Mouse (Mus musculus) hindbrain, embryonic 12.5 days (tissue): ENCODE data around the gene Chd9. TPM values are rescaled to one million over a fixed set of nuclear protein-coding genes. Genes with fewer than 3 reads are reported as not detected.

ENCODE experiments used
- ATAC-seq: fragments of 200-750 bp; cut with Nextera tagmentation; 2 replicates; pipeline ENCODE4 v1.8.0; 2017; ENCODE audit warnings: moderate TSS enrichment; ENCODE audit not compliant: low FRiP score
- H3K27ac ChIP-seq: fragments of 300-500 bp; sonication (generic); 2 replicates; pipeline ENCODE4 v1.5.1; 2016; ENCODE audit warnings: mild to moderate bottlenecking
- H3K27me3 ChIP-seq: fragments of 300-500 bp; sonication (generic); 2 replicates; pipeline ENCODE4 v1.6.1; 2016; ENCODE audit warnings: mild to moderate bottlenecking
- H3K36me3 ChIP-seq: fragments of 300-500 bp; sonication (generic); 2 replicates; pipeline ENCODE4 v1.6.1; 2016; ENCODE audit warnings: mild to moderate bottlenecking
- H3K4me1 ChIP-seq: fragments of 300-500 bp; sonication (generic); 2 replicates; pipeline ENCODE4 v1.6.1; 2016
- H3K4me2 ChIP-seq: fragments of 300-500 bp; sonication (generic); replicated peaks from 2 replicates; pipeline ENCODE4 v1.6.1; 2016; ENCODE audit warnings: mild to moderate bottlenecking
- H3K4me3 ChIP-seq: fragments of 300-500 bp; sonication (generic); 2 replicates; pipeline ENCODE4 v1.5.1; 2016; ENCODE audit warnings: mild to moderate bottlenecking
- H3K9ac ChIP-seq: fragments of 300-500 bp; sonication (generic); 2 replicates; pipeline ENCODE4 v1.6.1; 2016; ENCODE audit warnings: mild to moderate bottlenecking, moderate library complexity
- H3K9me3 ChIP-seq: fragments of 300-500 bp; sonication (generic); replicated peaks from 2 replicates; pipeline ENCODE4 v1.6.1; 2016; ENCODE audit warnings: mild to moderate bottlenecking
- WGBS: fragments of 180-500 bp; shearing (Covaris S2); methylation state at CpG from one replicate; pipeline ENCODE4 v1.1.7; 2016; 5-methylcytosine and 5-hydroxymethylcytosine counted together
- polyA plus RNA-seq: library from polyadenylated mRNA; unstranded; fragments of >200 nt; fragmentation: Nextera tagmentation; extraction: Ambion mirVana; gene quantifications from 2 replicates; pipeline ENCODE4 v1.2.1, GENCODE M21; 2016

The Chd9 gene
- polyA plus RNA-seq, 1 experiment from 2014 or later: 83.7 TPM

DNA sequence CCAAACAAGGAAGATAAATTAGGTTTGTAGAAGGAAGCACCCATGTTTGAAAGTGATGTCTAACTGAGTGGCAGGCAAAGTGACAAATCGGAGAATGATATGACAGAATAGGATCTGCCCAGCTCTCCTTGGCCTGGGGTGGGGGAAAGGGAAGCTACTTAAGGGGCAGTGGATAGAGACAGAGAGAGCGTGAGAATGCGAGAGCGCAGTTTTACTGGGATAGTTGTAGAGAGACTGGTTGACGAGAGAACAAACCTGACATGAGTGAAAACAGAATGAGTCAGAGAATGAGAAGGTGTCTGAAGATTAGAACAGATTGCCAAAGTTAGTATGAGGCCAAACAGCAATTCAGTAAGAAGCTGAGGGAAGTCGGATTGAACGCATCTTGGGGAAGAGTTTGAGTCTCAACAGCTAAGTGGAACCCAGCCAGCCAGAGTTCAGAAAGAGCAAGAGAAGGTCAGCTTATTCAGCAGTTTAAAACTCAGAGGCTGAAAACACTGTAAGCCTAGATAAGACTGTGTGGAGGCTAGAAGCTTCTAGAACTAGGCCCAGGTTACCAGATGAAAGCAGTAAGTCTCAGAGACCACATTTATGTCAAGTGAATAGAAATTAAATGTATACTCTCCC lies 231.8 kb downstream of the Chd9 start:
- 92% methylated on average over 7 of the region's 7 CpGs for WGBS
- Histone ChIP-seq H3K9ac (no peak overlapping the region), H3K4me1 (no peaks in the 10 kb centered on the region), H3K4me3 (no peak overlapping the region), H3K9me3 (no peaks in the 10 kb centered on the region), H3K27ac (no peak overlapping the region), H3K4me2 (no peak overlapping the region), H3K27me3 (no peaks in the 10 kb centered on the region), H3K36me3 (0 out of 2 replicates have a peak, but pooled peaks cover 6% of the 10 kb centered on the region)
- ATAC-seq: no peak

DNA sequence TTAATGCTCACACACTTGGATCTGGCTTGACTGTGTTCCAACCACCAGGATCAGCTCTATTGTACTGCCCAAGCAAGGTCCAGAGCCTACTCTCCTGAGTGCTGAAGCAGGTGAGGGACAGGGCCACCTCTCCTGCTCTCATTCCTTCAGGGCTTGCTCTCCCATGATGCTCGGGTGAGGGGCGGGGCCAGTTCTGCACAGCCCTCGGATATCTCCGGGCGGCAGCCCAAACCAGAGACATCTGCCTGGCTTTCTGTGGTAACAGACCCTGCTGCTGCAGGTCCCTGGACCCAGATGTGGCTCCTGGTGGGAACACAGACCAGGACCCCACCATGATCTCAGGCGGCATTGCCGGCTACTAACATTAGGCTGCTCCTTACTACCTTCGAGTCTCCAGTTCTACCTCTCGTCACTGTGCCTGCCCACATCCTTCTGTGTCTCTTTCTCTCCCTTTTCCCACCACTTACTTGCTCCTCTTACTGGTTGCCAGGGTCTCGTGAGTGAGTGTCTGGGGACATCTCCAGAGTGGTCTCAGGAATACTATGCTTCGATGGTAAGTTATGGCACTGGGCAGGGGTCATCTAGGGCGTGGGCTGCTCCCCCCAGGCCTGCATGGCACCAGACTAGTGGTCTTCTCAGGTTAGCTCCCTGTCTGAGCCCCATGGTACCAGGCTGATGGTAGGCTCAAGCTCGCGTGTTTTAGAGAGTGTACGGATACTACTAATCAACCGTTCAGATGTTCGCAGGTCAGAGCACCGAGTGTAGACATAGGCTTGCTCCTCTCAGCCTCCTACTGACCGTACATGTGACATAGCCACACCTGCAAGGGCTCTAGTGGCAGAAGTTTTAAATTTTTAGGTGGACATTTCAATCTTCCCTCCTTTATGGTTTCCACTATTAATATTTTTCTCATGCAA lies 232.7 kb downstream of the Chd9 start:
- no peaks in the 10 kb centered on the region for H3K27me3 ChIP-seq
- WGBS: 78% methylated on average over 19 of the region's 19 CpGs
- H3K27ac ChIP-seq: no peak overlapping the region
- no peak overlapping the region for H3K4me3 ChIP-seq
- ATAC-seq: no peak
- 0 out of 2 replicates have a peak, but pooled peaks cover 6% of the 10 kb centered on the region for H3K36me3 ChIP-seq
- no peak overlapping the region for H3K4me2 ChIP-seq
- H3K9me3 ChIP-seq: no peaks in the 10 kb centered on the region
- H3K9ac ChIP-seq: no peak overlapping the region
- no peaks in the 10 kb centered on the region for H3K4me1 ChIP-seq

DNA sequence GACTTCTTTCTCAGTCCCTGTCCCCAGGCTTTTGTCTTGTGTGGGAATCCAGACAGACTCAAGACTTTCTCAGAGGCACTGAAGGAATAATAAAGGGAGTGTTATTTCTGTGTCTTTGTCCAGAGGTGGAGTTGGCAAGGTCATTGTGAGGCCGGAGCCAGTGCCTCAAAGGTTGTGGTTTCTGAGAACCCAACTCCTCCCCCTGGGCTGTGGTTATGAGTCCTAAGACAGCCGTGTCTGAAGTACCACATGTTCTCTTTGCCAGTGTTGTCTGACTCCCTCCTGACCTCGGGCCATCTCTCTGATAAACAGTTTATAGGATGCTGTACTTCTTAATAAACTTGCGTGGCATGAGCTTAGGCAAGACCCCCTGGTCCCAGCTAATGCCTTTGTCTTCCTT lies 237.0 kb downstream of the Chd9 start:
- Histone ChIP-seq H3K9me3 (no peaks in the 10 kb centered on the region), H3K4me3 (no peak overlapping the region), H3K4me1 (peaks cover 3% of the 10 kb centered on the region; the same call in 1 of the 2 replicates), H3K9ac (no peak overlapping the region), H3K4me2 (no peak overlapping the region), H3K27me3 (no peaks in the 10 kb centered on the region), H3K36me3 (no peaks in the 10 kb centered on the region), H3K27ac (no peak overlapping the region)
- no peak for ATAC-seq
- WGBS: 77% methylated on average over 4 of the region's 4 CpGs

DNA sequence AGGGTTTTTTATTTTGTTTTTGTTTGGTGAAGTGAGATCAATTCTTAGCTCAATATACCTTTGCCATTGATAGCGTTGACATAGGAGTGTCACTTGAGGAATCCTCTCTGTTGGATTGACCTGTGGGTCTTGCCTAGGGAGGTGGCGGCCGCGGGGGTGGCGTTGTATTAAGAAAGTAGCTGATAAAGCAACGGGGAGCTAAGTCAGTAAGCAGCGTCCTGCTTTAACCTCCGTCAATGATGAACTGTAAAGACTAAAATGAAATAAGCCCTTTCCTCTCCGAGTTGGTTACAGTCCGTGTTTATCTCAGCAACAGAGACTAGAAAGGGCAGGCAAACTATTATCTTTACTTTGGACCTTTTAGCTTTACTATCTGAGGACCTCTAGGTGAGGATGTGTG lies 241.3 kb downstream of the Chd9 start:
- Histone ChIP-seq H3K4me3 (peak overlapping the region; percentile 74), H3K9me3 (no peaks in the 10 kb centered on the region), H3K27me3 (no peaks in the 10 kb centered on the region), H3K9ac (peak overlapping the region; percentile 41), H3K36me3 (no peaks in the 10 kb centered on the region), H3K4me2 (peak overlapping the region; percentile 66), H3K4me1 (peaks cover 19% of the 10 kb centered on the region), H3K27ac (no peak overlapping the region)
- 13% methylated on average over 10 of the region's 10 CpGs for WGBS
- peak; percentile 23 for ATAC-seq

DNA sequence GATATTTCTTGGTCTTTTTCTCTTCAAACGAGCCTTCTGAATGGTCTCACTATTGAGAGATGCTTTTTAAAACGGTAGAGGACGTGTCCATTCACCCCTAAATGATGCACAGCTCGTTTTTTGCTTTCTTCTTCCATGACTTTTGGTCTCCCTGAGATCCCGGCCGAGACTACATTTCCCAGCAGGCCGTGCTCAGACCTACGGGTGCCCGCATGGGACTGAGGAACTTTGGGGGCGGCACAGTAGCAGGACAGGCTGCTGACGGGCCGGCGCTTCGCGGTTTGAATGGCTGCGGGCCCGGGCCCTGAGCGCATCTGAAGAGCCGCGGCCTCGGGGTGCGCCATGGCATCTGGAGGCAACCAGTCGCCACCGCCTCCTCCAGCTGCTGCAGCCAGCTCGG lies 241.7 kb downstream of the Chd9 start, which contains the start of gene Rbl2:
Gene Rbl2 (plus strand): TSS at position 224 of the 400 bp plus-strand sequence.
- 1% methylated on average over 25 of the region's 25 CpGs for WGBS
- Histone ChIP-seq H3K4me2 (peak within 1 kb of the TSS; percentile 66), H3K4me1 (peaks cover 19% of the 10 kb centered on the region), H3K36me3 (no peaks in the 10 kb centered on the region), H3K27me3 (no peaks in the 10 kb centered on the region), H3K9ac (peak within 1 kb of the TSS; percentile 75), H3K4me3 (peak within 1 kb of the TSS; percentile 74), H3K27ac (peak within 1 kb of the TSS; percentile 87), H3K9me3 (no peaks in the 10 kb centered on the region)
- peak; percentile 97 for ATAC-seq

DNA sequence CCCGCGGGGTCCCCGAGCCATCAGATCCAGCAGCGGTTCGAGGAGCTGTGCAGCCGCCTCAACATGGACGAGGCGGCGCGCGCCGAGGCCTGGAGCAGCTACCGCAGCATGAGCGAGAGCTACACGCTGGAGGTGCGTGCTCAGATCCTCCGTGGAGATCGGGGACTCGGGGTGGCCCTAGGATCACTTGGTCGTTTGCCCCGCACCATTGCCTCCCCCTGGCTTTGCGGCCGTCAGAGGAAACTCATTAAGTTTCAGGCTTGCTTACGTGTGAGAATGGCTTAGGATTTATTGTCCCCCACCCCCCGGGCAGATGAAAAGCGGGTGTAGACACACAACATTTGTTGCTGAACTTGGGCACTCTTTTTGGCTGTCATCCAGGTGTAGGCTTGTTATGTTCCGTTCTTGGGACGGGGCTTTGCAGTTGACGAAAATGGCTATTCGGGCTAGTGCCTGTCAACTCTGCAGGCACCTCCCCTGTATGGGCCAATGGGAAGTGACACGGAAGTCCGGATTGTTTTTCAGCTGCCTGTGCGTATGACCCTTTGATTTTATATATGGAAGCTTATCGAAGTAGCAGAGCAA lies 242.2 kb downstream of the Chd9 start:
- peak overlapping the region; percentile 74 for H3K4me3 ChIP-seq
- under 1% methylated on average over 34 of the region's 34 CpGs for WGBS
- peak; percentile 84 for ATAC-seq
- no peaks in the 10 kb centered on the region for H3K27me3 ChIP-seq
- H3K9me3 ChIP-seq: no peaks in the 10 kb centered on the region
- peaks cover 19% of the 10 kb centered on the region for H3K4me1 ChIP-seq
- H3K36me3 ChIP-seq: no peaks in the 10 kb centered on the region
- peak overlapping the region; percentile 75 for H3K9ac ChIP-seq
- peak overlapping the region; percentile 66 for H3K4me2 ChIP-seq
- peak overlapping the region; percentile 87 for H3K27ac ChIP-seq

DNA sequence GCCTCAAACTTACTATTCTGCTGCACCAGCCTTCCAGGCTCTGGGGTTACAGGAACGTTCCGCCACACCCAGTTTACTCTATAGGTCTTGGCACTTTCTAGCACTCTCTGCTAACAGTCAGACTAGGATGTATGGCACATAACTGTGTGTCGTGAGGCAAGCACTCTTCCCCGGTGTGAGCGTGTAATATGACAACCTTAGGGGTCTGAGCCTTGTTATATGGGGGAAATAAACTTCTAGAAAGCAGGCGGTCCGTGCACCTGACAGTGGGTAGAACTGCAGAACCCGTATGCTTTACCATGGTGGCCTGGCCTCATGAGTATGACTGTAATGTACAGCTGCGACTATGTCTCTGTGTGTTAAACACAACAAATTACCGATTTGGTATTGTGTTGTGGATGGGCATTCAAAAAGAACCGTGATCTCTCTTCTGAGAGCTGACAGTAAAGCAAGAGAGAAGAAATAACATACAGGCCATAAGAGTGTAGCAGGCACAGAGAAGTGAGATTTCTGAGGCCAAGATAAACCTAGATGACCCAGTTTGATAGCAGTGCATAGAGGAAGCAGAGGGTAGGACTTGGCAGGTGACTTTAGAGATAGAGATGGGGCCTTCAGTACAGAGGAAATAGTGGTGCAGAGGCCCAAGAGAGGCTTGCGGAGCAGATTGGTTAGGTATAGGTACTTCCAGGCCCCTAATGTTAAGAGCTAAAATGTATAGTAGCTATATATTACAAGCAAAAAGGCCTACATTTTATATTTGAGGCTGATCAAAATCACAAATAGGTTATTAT lies 249.1 kb downstream of the Chd9 start:
- no peaks in the 10 kb centered on the region for H3K27me3 ChIP-seq
- no peaks in the 10 kb centered on the region for H3K9me3 ChIP-seq
- 93% methylated on average over 12 of the region's 12 CpGs for WGBS
- no peaks in the 10 kb centered on the region for H3K4me1 ChIP-seq
- H3K4me3 ChIP-seq: no peak overlapping the region
- no peak overlapping the region for H3K4me2 ChIP-seq
- H3K9ac ChIP-seq: no peak overlapping the region
- H3K27ac ChIP-seq: no peak overlapping the region
- no peak for ATAC-seq
- peaks cover 17% of the 10 kb centered on the region for H3K36me3 ChIP-seq

DNA sequence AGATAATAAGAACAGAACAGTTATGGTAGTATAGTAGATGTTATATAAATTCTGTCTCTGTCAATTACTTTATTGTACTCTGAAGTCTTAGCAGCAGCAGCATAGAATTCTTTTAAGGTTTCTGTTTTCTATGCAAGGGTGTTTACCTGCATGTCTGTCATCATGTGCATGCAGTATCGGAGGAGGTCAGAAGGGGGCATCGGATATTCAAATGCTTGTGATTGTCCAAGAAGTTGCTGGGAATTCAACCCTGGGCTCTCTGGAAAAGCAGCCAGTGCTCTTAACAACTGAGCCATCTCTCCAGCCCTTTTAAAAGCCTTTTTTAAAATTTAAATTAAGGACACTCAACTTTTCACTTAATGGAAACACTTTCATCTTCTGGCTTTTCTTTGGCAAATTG lies 251.5 kb downstream of the Chd9 start:
- Histone ChIP-seq H3K9me3 (no peaks in the 10 kb centered on the region), H3K27ac (no peak overlapping the region), H3K27me3 (no peaks in the 10 kb centered on the region), H3K4me3 (no peak overlapping the region), H3K36me3 (peaks cover 20% of the 10 kb centered on the region), H3K4me2 (no peak overlapping the region), H3K4me1 (no peaks in the 10 kb centered on the region), H3K9ac (no peak overlapping the region)
- WGBS: 100% methylated on average over 2 of the region's 2 CpGs
- ATAC-seq: no peak

DNA sequence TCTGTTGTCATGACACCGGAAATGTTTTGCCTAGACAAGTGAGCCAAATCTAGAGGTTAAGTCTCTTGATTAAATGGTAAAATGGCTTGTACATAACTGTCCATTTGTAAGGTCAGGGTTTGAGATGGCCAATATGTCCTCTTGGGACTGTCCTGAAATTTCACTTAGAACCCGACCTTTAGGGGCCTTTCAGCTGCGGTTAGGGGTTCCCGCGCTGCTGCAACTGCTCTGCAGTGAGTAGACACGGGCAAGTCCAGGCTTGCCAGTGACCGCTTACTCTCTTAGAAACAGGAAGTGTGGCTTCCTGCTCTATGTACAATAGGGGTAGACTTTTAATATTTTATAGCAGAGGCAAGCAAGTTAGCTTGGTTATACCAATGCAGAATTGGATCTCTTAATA lies 253.8 kb downstream of the Chd9 start:
- H3K9ac ChIP-seq: no peak overlapping the region
- no peak overlapping the region for H3K27ac ChIP-seq
- peaks cover 32% of the 10 kb centered on the region for H3K36me3 ChIP-seq
- no peak overlapping the region for H3K4me3 ChIP-seq
- H3K4me2 ChIP-seq: no peak overlapping the region
- 82% methylated on average over 7 of the region's 7 CpGs for whole genome bisulfite sequencing
- H3K27me3 ChIP-seq: no peaks in the 10 kb centered on the region
- no peaks in the 10 kb centered on the region for H3K4me1 ChIP-seq
- no peaks in the 10 kb centered on the region for H3K9me3 ChIP-seq
- ATAC-seq: no peak

DNA sequence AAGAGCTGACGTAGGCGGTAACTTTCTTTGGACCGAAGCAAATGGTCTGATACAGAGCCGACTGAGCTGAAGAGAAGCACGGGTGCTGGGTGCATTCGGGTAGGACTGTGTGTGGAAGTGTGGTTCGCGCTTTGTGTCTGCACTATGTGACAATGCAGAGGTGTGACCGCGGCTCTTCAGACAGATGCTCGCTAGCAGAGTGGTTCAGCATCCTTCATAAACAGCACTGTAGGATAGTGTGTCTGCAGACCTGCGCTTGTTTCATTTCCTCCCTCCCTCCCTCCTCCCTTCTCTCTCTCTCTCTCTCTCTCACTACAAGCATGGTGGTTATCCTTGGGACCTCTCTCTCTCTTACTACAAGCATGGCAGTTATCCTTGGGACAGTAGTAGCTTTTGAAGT lies 254.3 kb downstream of the Chd9 start:
- Histone ChIP-seq H3K4me3 (no peak overlapping the region), H3K36me3 (peaks cover 32% of the 10 kb centered on the region), H3K4me1 (no peaks in the 10 kb centered on the region), H3K27ac (no peak overlapping the region), H3K9me3 (no peaks in the 10 kb centered on the region), H3K27me3 (no peaks in the 10 kb centered on the region), H3K9ac (no peak overlapping the region), H3K4me2 (no peak overlapping the region)
- no peak for ATAC-seq
- 94% methylated on average over 12 of the region's 12 CpGs for WGBS

DNA sequence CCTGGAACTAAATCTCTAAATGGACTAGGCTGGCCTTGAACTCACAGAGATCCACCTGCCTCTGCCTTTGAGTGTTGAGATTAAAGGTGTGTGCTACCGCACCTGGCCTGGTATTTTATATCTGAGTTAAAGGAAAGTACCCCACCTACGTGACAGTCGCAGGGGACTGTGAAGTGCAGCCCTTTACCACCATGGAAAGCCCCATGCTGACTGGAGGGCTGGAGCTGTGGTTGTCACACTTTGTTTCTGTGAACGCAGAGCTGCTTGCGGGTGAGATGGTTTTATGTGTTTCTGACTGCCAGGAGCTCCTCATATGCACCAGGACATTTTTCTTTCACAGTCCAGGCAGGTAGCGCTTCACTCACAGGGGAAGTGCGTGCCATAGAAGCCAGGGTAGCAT lies 260.3 kb downstream of the Chd9 start:
- WGBS: 95% methylated on average over 7 of the region's 7 CpGs
- no peak overlapping the region for H3K4me3 ChIP-seq
- ATAC-seq: no peak
- H3K9me3 ChIP-seq: no peaks in the 10 kb centered on the region
- H3K27me3 ChIP-seq: no peaks in the 10 kb centered on the region
- H3K27ac ChIP-seq: no peak overlapping the region
- H3K4me1 ChIP-seq: no peaks in the 10 kb centered on the region
- no peak overlapping the region for H3K4me2 ChIP-seq
- H3K9ac ChIP-seq: no peak overlapping the region
- H3K36me3 ChIP-seq: peaks cover 35% of the 10 kb centered on the region

DNA sequence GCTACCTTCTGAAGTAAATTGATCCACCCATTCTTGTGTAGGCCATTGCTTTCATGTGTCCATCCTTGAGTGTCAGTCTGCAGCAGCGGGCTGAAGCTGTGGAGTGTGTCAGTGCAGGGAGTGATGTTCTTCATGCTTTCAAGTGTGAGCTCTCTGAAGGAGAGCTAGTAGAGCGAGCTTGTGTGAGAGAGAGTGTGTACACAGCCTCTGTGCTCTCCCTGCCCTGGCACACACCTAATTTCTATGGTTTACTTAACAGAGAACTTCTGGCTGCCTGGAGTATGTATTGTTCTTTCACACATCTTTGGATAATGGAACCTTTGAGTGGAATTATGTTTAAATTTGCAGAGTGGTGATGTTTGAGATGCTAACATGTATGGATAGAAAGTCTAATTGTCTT lies 261.4 kb downstream of the Chd9 start:
- no peak for ATAC-seq
- Histone ChIP-seq H3K9me3 (no peaks in the 10 kb centered on the region), H3K9ac (no peak overlapping the region), H3K36me3 (peaks cover 33% of the 10 kb centered on the region), H3K4me1 (no peaks in the 10 kb centered on the region), H3K4me3 (no peak overlapping the region), H3K27ac (no peak overlapping the region), H3K4me2 (no peak overlapping the region), H3K27me3 (no peaks in the 10 kb centered on the region)
- 85% methylated on average over 2 of the region's 2 CpGs for WGBS
